Mouse (Mus musculus) hindbrain, embryonic 10.5 days (tissue): ENCODE measurements around the gene Esp3. TPM values are rescaled to one million over a fixed set of nuclear protein-coding genes. Genes with fewer than 3 reads are reported as not detected.
"Not testable (repeated sequence)": the region's sequence is repeated elsewhere in the genome, so short reads cannot be mapped to it uniquely, and the experiment has no call there.

Source experiments
- DNase-seq: peaks from one replicate; pipeline ENCODE4 v3.0.0-alpha.2; 2017; ENCODE audit warnings: low spot score
- H3K27ac ChIP-seq: fragments of 300-500 bp; sonication (generic); 2 replicates; pipeline ENCODE4 v1.5.1; 2016; ENCODE audit warnings: mild to moderate bottlenecking, moderate library complexity
- H3K27me3 ChIP-seq: fragments of 300-500 bp; sonication (generic); 2 replicates; pipeline ENCODE4 v1.6.1; 2016; ENCODE audit warnings: mild to moderate bottlenecking; ENCODE audit not compliant: poor library complexity, insufficient read depth, severe bottlenecking
- H3K36me3 ChIP-seq: fragments of 300-500 bp; sonication (generic); 2 replicates; pipeline ENCODE4 v1.6.1; 2016; ENCODE audit warnings: mild to moderate bottlenecking, moderate library complexity
- H3K4me1 ChIP-seq: fragments of 300-500 bp; sonication (generic); replicated peaks from 2 replicates; pipeline ENCODE4 v1.6.1; 2016; ENCODE audit warnings: mild to moderate bottlenecking
- H3K4me3 ChIP-seq: fragments of 300-500 bp; sonication (generic); 2 replicates; pipeline ENCODE4 v1.5.1; 2016; ENCODE audit warnings: mild to moderate bottlenecking, moderate library complexity
- H3K9me3 ChIP-seq: fragments of 300-500 bp; sonication (generic); 2 replicates; pipeline ENCODE4 v1.6.1; 2016; ENCODE audit warnings: mild to moderate bottlenecking, moderate library complexity
- WGBS: fragments of 180-500 bp; shearing (Covaris S2); methylation state at CpG from one replicate; pipeline ENCODE4 v1.1.7; 2016; 5-methylcytosine and 5-hydroxymethylcytosine counted together
- polyA plus RNA-seq: library from polyadenylated mRNA; unstranded; fragments of >200 nt; fragmentation: Nextera tagmentation; extraction: Ambion mirVana; gene quantifications from 2 replicates; pipeline ENCODE4 v1.2.1, GENCODE M21; 2016

Gene Esp3
- polyA plus RNA-seq: not detected in 2 replicates

DNA sequence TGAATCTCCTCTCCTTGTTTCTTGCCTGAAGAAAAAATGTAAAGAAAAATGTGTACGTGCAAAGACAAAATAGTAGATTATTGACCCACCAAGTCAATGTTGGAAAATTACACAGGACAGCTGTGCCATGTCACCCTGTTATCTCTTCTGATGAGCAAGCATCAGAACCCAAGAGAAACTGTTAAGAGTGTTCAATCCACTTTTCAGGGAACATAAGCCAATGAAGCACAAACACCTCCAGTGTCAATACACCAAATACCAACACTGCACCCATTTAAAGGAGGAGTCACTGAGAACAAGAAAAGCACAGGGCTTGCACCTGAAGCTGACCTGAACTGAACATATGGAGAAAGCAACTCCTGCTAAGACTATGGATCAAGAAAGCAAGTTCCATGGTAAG is at the start of gene Esp3:
Gene Esp3 (plus strand): TSS at position 301 of the 400 bp plus-strand sequence.
- WGBS: 95% methylated on average over 1 of the region's 1 CpGs

DNA sequence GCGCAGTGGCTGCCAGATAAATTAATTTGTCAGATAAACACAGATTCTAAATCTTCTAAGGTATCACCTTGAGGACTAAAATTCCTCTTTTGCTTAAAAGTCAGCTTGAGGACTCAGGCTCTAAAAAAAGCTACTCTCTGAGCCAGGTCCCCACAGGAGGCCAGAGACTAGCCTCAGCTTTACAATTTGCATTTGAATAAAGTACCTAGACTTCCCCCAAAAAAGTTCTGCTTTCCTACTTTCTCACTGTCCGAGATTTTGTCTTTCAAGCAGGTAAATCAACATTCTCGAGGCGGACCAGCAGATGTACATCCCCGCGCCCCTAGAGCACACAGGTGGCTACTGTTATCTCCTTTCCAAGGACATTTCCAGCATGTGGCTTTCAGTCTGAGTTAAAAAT is 48.0 kb upstream of the Esp3 start:
- not testable (repeated sequence) for H3K9me3 ChIP-seq, H3K27ac ChIP-seq, H3K36me3 ChIP-seq, DNase-seq, H3K4me3 ChIP-seq, H3K4me1 ChIP-seq, H3K27me3 ChIP-seq
- 39% methylated on average over 6 of the region's 6 CpGs for WGBS

More for the DNA sequence above, at the start of gene Esp3:
- H3K36me3 ChIP-seq, H3K4me1 ChIP-seq, H3K27ac ChIP-seq, H3K4me3 ChIP-seq, H3K9me3 ChIP-seq, H3K27me3 ChIP-seq, DNase-seq: not testable (repeated sequence)

DNA sequence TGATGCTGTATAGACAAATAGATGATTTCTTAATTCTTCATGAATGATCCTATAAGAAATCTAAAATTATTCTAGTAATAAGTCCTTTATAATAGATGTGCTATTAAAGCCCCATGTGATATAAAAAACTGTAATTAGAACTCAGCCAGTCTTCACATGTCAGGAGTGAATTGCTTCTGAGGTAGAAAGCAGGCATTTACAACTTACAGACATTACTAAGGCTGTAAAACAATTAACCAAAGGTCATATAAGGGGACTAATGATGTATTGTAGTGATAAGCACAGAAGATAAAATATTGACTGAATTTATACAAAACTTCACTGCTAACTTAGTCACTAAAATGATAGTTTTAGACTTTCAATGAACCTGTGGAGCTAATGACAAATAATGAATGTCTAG is 40.6 kb upstream of the Esp3 start:
- H3K4me3 ChIP-seq: no peak overlapping the region

DNA sequence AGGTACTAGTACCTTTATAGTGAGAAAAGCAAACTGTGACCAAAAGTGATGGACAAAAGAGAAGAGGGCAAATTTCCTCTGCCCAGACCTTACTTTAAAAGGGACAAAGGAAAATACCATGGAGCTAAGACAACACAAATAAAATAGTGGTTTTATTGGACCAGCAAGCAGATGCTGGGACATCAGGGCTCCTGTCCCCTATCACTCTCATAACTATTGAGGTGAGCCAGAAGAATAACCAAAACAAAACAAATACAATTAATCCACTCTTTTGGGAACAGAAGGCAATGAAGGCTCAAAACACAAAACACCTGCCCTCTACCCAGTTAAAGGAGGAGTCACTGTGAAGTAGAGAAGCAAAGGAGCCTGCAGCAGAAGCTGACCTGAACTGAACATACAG is 33.6 kb upstream of the Esp3 start, which contains the start of gene Esp4:
Gene Esp4 (plus strand): TSS at position 301 of the 400 bp plus-strand sequence.
- H3K27ac ChIP-seq: no peak within 1 kb of the TSS
- H3K27me3 ChIP-seq: no peaks in the 10 kb centered on the region
- H3K36me3 ChIP-seq: no peaks in the 10 kb centered on the region
- DNase-seq: no peak
- H3K4me1 ChIP-seq: no peaks in the 10 kb centered on the region
- H3K9me3 ChIP-seq: no peaks in the 10 kb centered on the region
- no peak within 1 kb of the TSS for H3K4me3 ChIP-seq

More for the DNA sequence above, 40.6 kb upstream of the Esp3 start:
- no peak for DNase-seq
- Histone ChIP-seq H3K27ac (no peak overlapping the region), H3K27me3 (no peaks in the 10 kb centered on the region), H3K4me1 (no peaks in the 10 kb centered on the region), H3K36me3 (no peaks in the 10 kb centered on the region), H3K9me3 (no peaks in the 10 kb centered on the region)

DNA sequence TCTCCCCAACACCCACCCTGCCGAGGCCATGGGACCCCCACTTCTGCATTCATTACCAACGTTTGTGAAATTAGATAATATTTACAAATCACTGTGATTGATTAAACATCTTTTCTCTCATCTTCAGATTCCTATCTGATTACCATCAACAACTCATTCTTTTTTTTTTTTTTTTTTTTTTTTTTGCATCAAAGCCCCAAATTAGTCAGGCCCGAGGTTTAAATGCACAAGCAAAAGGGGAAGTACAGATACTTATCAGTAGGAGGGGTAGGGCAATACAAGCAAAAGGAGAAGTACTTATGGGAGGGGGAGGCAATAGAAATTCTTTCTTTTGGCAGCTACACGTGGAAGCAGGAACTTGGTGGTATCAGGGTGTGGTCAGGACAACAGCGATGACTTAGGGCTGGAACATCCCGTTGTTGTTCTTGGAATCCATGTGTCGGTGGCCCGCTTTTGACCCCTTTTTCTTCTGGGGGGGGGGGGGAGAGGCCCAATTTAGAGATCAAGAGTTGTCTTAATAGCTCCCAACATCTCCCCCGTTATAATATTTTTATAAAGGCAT is 30.3 kb downstream of the Esp3 start:
- DNase-seq, H3K4me1 ChIP-seq, H3K4me3 ChIP-seq, H3K36me3 ChIP-seq, H3K9me3 ChIP-seq, H3K27me3 ChIP-seq, H3K27ac ChIP-seq: not testable (repeated sequence)
- WGBS: 80% methylated on average over 9 of the region's 9 CpGs

DNA sequence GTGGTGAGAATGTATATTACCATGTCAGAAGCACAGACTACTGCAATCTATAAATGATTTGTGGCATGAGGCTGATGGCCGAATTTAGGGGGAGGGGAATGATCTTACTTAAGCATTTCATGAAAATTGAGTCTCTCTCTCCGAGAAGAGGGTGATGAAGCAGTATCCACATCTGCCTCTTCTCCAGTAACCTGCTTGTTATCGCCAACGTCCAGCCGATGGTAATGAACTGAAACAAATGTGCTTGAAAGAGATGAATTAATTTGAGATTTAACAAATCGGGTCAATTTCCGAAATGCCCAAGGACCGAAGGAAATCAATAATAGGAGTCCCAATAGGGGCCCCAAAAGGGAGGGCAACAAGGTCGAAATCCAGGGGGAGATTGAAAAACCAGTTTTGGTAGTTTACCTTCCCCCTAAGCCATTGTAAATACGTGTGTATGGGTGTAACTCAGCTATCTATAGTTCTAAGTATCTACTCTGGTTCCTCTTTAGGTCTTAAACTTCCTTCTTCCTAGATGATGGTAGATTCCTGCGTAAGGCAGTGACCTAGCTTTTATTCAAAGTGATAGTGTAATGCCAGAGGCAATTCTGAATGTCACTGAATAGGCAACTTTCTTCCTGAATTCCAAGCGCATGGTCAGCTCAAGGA is 31.4 kb downstream of the Esp3 start:
- H3K9me3 ChIP-seq, H3K36me3 ChIP-seq, H3K27ac ChIP-seq, H3K4me3 ChIP-seq, H3K4me1 ChIP-seq, DNase-seq, H3K27me3 ChIP-seq: not testable (repeated sequence)
- WGBS: 81% methylated on average over 12 of the region's 12 CpGs

Other genes starting within 250 kb of the Esp3 start
- gene Esp8, start 112.1 kb upstream of the Esp3 start, polyA plus RNA-seq: not detected in 2 replicates
- not detected in 2 replicates for gene Esp6, start 70.6 kb upstream of the Esp3 start, polyA plus RNA-seq
- not detected in 2 replicates for gene Esp4, start 33.5 kb upstream of the Esp3 start, polyA plus RNA-seq
- not detected in 2 replicates for gene Esp1, start 95.0 kb downstream of the Esp3 start, polyA plus RNA-seq
- not detected in 2 replicates for gene Crisp2, start 174.9 kb downstream of the Esp3 start, polyA plus RNA-seq
- 5.0 and 6.2 TPM in 2 replicates for gene Rhag, start 179.1 kb downstream of the Esp3 start, polyA plus RNA-seq
- 0.82 and 1.2 TPM in 2 replicates for gene 9130008F23Rik, start 248.5 kb downstream of the Esp3 start, polyA plus RNA-seq